Mouse (Mus musculus): ENCODE results near the gene Jph4.

DNA sequence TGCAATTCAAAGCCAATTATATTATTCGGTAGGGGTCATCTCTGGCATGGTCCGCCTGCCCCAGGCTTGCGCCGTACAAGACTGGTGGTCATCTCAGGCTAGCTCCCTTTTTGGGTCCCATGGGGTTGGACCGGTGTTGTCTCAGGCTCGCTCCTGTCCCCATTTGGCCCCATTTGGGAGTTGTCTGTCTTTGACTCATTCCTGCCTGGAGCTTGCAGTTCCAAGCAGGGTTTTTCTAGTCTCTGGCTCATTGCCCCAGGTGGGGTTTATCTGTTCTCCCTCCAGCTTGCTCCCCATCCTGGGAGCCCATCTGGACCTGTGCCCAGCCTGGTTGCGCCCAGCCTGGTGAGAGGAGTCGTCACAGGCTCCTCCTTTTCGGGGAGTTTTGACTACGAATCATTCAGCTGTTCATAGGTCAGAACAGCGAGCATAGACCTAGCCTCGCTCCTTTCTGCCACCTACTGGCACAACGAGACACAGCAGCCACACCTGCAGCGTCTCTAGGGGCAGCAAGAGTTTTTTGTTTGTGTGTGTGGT, 44.4 kb upstream of the Jph4 start:
- peak; percentile 94 for TF ChIP-seq CTCF (IDR thresholded peaks at IDR 0.05)
- TF ChIP-seq POLR2A (IDR thresholded peaks at IDR 0.05; ENCODE audit: insufficient read depth, low read depth, low read length), result no peak
- no peak for TF ChIP-seq EP300 (IDR thresholded peaks at IDR 0.05; ENCODE audit: insufficient read depth, low read depth, low read length)
